Mouse (Mus musculus): ENCODE data around the gene Igsf23. TPM values are rescaled to one million over a fixed set of nuclear protein-coding genes. Genes with fewer than 3 reads are reported as not detected.
A peak's percentile ranks its signal among the peaks of the same experiment; 100 is the strongest.

Igsf23 gene
- total and polyA plus RNA-seq, 3 experiments = 0.11 TPM; not detected in 2

DNA sequence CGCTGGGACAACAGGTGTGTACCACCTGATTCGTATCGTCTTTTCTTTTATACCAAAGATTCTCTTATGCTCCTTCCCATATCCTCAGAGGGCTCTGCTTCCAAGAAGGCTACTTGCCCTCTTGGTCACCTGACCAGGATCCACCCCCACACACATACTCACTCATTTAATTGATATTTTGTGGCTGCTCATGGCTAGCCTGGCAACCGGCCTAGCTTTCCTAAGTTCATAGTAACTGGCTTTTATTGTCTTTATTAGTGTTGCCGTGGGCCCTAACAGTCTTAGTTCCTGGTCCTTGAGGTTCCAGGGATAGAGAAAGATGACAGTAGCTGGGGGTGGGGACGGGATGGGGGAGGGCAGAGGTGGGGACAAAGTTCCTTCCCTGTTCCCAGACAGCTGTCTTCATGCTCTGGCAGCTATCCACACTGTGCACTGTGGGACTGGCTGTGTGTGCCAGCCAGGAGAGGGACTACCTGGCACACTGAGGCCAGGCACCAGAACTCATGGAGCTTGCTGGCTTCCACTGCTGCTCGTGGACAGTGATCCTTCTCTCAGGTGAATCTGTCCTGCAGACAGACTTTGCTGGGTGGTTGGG, 14.5 kb upstream of the Igsf23 start, which contains the start of gene Ceacam20:
Gene Ceacam20, plus strand, starts transcription at position 428 of the 595 bp plus-strand sequence.
- Histone ChIP-seq H3K4me1 (ENCODE audit: insufficient read depth, low read depth, low read length) (no peaks in the 10 kb centered on the region), H3K36me3 (replicated peaks) (no peaks in the 10 kb centered on the region), H3K9me3 (replicated peaks) (peaks cover 4% of the 10 kb centered on the region), H3K4me3 (ENCODE audit: low read depth, low read length) (no peak within 1 kb of the TSS), H3K27me3 (ENCODE audit: insufficient read depth, low read length) (no peaks in the 10 kb centered on the region)
- TF ChIP-seq TAL1 (conservative IDR thresholded peaks at IDR 0.05; ENCODE audit: low read depth, low read length) = no peak
- TF ChIP-seq GATA1 (IDR thresholded peaks at IDR 0.05; ENCODE audit: borderline replicate concordance, low read length) = no peak
- no peak for TF ChIP-seq POLR2AphosphoS5 (IDR thresholded peaks at IDR 0.05; ENCODE audit: insufficient replicate concordance, low read depth, low read length)
- no peak for TF ChIP-seq CTCF (IDR thresholded peaks at IDR 0.05; ENCODE audit: low read depth, low read length)
- TF ChIP-seq GATA2 (IDR thresholded peaks at IDR 0.05; ENCODE audit: borderline replicate concordance, low read depth, low read length) = no peak
- DNase-seq (ENCODE audit: low spot score) = no peak
- ATAC-seq (ENCODE audit: extremely low read depth, insufficient number of reproducible peaks, low FRiP score, poor library complexity, severe bottlenecking) = no peak

- no peak overlapping the region for H3K4me3 ChIP-seq (ENCODE audit: low read depth, low read length)
- H3K27me3 ChIP-seq (ENCODE audit: insufficient read depth, low read length) = no peaks in the 10 kb centered on the region
- no peak for TF ChIP-seq GATA1 (IDR thresholded peaks at IDR 0.05; ENCODE audit: borderline replicate concordance, low read length)
- no peak for TF ChIP-seq POLR2AphosphoS5 (IDR thresholded peaks at IDR 0.05; ENCODE audit: insufficient replicate concordance, low read depth, low read length)
- no peak for TF ChIP-seq GATA2 (IDR thresholded peaks at IDR 0.05; ENCODE audit: borderline replicate concordance, low read depth, low read length)
- TF ChIP-seq TAL1 (conservative IDR thresholded peaks at IDR 0.05; ENCODE audit: low read depth, low read length) = no peak
- no peak for TF ChIP-seq CTCF (IDR thresholded peaks at IDR 0.05; ENCODE audit: low read depth, low read length)
- DNase-seq (ENCODE audit: low spot score) = no peak
- no peaks in the 10 kb centered on the region for H3K36me3 ChIP-seq (replicated peaks)
- H3K9me3 ChIP-seq (replicated peaks) = no peaks in the 10 kb centered on the region
- no peak for ATAC-seq (ENCODE audit: extremely low read depth, insufficient number of reproducible peaks, low FRiP score, poor library complexity, severe bottlenecking)
- H3K4me1 ChIP-seq (ENCODE audit: insufficient read depth, low read depth, low read length) = no peaks in the 10 kb centered on the region
Measured at GRCm38 (mm10) chr7:19962423-19962822, 11.9 kb upstream of the Igsf23 start.

GRCm38 (mm10) chr7:19956341-19956781, 5.8 kb upstream of the Igsf23 start:
- ATAC-seq (ENCODE audit: extremely low read depth, insufficient number of reproducible peaks, low FRiP score, poor library complexity, severe bottlenecking) = no peak

GRCm38 (mm10) chr7:19955861-19956260, 5.3 kb upstream of the Igsf23 start:
- H3K27me3 ChIP-seq (ENCODE audit: insufficient read depth, low read length) = no peaks in the 10 kb centered on the region
- TF ChIP-seq CTCF (IDR thresholded peaks at IDR 0.05; ENCODE audit: low read depth, low read length) (no peak), GATA1 (IDR thresholded peaks at IDR 0.05; ENCODE audit: borderline replicate concordance, low read length) (no peak), GATA2 (IDR thresholded peaks at IDR 0.05; ENCODE audit: borderline replicate concordance, low read depth, low read length) (no peak), POLR2AphosphoS5 (IDR thresholded peaks at IDR 0.05; ENCODE audit: insufficient replicate concordance, low read depth, low read length) (no peak), TAL1 (conservative IDR thresholded peaks at IDR 0.05; ENCODE audit: low read depth, low read length) (no peak)
- DNase-seq (ENCODE audit: low spot score) (no peak), ATAC-seq (ENCODE audit: extremely low read depth, insufficient number of reproducible peaks, low FRiP score, poor library complexity, severe bottlenecking) (no peak)
- H3K4me1 ChIP-seq (ENCODE audit: insufficient read depth, low read depth, low read length) = no peaks in the 10 kb centered on the region
- H3K36me3 ChIP-seq (replicated peaks) = no peaks in the 10 kb centered on the region
- no peaks in the 10 kb centered on the region for H3K9me3 ChIP-seq (replicated peaks)
- no peak overlapping the region for H3K4me3 ChIP-seq (ENCODE audit: low read depth, low read length)

More at GRCm38 (mm10) chr7:19956341-19956781, 5.8 kb upstream of the Igsf23 start:
- TF ChIP-seq TAL1 (conservative IDR thresholded peaks at IDR 0.05; ENCODE audit: low read depth, low read length) (no peak), CTCF (IDR thresholded peaks at IDR 0.05; ENCODE audit: low read depth, low read length) (peak; percentile 14; the same call in 1 of the 2 replicates)
- DNase-seq (ENCODE audit: low spot score) = no peak
- no peak overlapping the region for H3K4me3 ChIP-seq (ENCODE audit: low read depth, low read length)
- H3K36me3 ChIP-seq (replicated peaks) = no peaks in the 10 kb centered on the region
- no peaks in the 10 kb centered on the region for H3K9me3 ChIP-seq (replicated peaks)
- no peaks in the 10 kb centered on the region for H3K4me1 ChIP-seq (ENCODE audit: insufficient read depth, low read depth, low read length)
- H3K27me3 ChIP-seq (ENCODE audit: insufficient read depth, low read length) = no peaks in the 10 kb centered on the region

DNA sequence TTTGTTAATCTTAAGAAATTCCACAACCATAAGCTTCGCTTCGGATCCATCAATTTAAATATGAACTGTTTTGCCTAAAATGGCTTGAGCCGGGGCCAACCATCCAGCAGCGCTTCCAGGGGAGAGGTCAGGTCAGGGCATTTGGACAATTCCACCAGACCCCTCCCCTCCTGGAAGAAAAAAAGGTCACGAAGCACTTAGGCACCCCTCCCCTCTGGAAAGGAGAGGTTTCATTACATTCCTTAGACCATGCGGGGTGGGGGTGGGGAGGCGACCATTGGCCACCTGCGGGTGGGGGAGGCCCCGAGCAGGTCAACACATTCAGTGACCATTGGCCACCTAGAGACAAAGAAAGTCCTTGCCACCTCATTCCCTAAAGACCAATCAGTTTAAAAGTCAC, 2.5 kb upstream of the Igsf23 start:
- no peaks in the 10 kb centered on the region for H3K27me3 ChIP-seq (ENCODE audit: insufficient read depth, low read length)
- H3K9me3 ChIP-seq (replicated peaks) = no peaks in the 10 kb centered on the region
- no peak overlapping the region for H3K4me3 ChIP-seq (ENCODE audit: low read depth, low read length)
- no peaks in the 10 kb centered on the region for H3K36me3 ChIP-seq (replicated peaks)
- DNase-seq (ENCODE audit: low spot score) = no peak
- TF ChIP-seq POLR2AphosphoS5 (IDR thresholded peaks at IDR 0.05; ENCODE audit: insufficient replicate concordance, low read depth, low read length) = no peak
- TF ChIP-seq TAL1 (conservative IDR thresholded peaks at IDR 0.05; ENCODE audit: low read depth, low read length) = no peak
- TF ChIP-seq GATA2 (IDR thresholded peaks at IDR 0.05; ENCODE audit: borderline replicate concordance, low read depth, low read length) = no peak
- no peak for TF ChIP-seq CTCF (IDR thresholded peaks at IDR 0.05; ENCODE audit: low read depth, low read length)
- no peak for TF ChIP-seq GATA1 (IDR thresholded peaks at IDR 0.05; ENCODE audit: borderline replicate concordance, low read length)
- ATAC-seq (ENCODE audit: extremely low read depth, insufficient number of reproducible peaks, low FRiP score, poor library complexity, severe bottlenecking) = no peak
- H3K4me1 ChIP-seq (ENCODE audit: insufficient read depth, low read depth, low read length) = no peaks in the 10 kb centered on the region

- TF ChIP-seq GATA2 (IDR thresholded peaks at IDR 0.05; ENCODE audit: borderline replicate concordance, low read depth, low read length) = no peak
- TF ChIP-seq TAL1 (conservative IDR thresholded peaks at IDR 0.05; ENCODE audit: low read depth, low read length) = no peak
- TF ChIP-seq POLR2AphosphoS5 (IDR thresholded peaks at IDR 0.05; ENCODE audit: insufficient replicate concordance, low read depth, low read length) = no peak
- no peak for TF ChIP-seq CTCF (IDR thresholded peaks at IDR 0.05; ENCODE audit: low read depth, low read length)
- no peak for TF ChIP-seq GATA1 (IDR thresholded peaks at IDR 0.05; ENCODE audit: borderline replicate concordance, low read length)
Measured at GRCm38 (mm10) chr7:19952320-19952986, 1.9 kb upstream of the Igsf23 start.

More at GRCm38 (mm10) chr7:19952320-19952986, 1.9 kb upstream of the Igsf23 start:
- H3K4me3 ChIP-seq (ENCODE audit: low read depth, low read length) = no peak overlapping the region
- no peaks in the 10 kb centered on the region for H3K27me3 ChIP-seq (ENCODE audit: insufficient read depth, low read length)
- ATAC-seq (ENCODE audit: extremely low read depth, insufficient number of reproducible peaks, low FRiP score, poor library complexity, severe bottlenecking) (no peak), DNase-seq (ENCODE audit: low spot score) (no peak)
- no peaks in the 10 kb centered on the region for H3K36me3 ChIP-seq (replicated peaks)
- no peaks in the 10 kb centered on the region for H3K9me3 ChIP-seq (replicated peaks)
- H3K4me1 ChIP-seq (ENCODE audit: insufficient read depth, low read depth, low read length) = no peaks in the 10 kb centered on the region

Data from G1E (cell line).